Mouse (Mus musculus) limb, embryonic 13.5 days (tissue): ENCODE results near the gene 1700029I15Rik. TPM values are rescaled to one million over a fixed set of nuclear protein-coding genes. Genes with fewer than 3 reads are reported as not detected.

Experiments used
- ATAC-seq: fragments of 200-750 bp; cut with Nextera tagmentation; 2 replicates; pipeline ENCODE4 v1.8.0; 2017; ENCODE audit warnings: low read depth, moderate number of reproducible peaks, moderate TSS enrichment; ENCODE audit not compliant: low FRiP score
- H3K27ac ChIP-seq: fragments of 300-500 bp; sonication (generic); 2 replicates; pipeline ENCODE4 v1.5.1; 2015; ENCODE audit warnings: inconsistent platforms, mild to moderate bottlenecking, moderate library complexity
- H3K27me3 ChIP-seq: fragments of 300-500 bp; sonication (generic); 2 replicates; pipeline ENCODE4 v1.6.1; 2015; ENCODE audit warnings: mild to moderate bottlenecking, inconsistent platforms
- H3K36me3 ChIP-seq: fragments of 300-500 bp; sonication (generic); 2 replicates; pipeline ENCODE4 v1.6.1; 2015; ENCODE audit warnings: inconsistent platforms, mild to moderate bottlenecking, moderate library complexity
- H3K4me1 ChIP-seq: fragments of 300-500 bp; sonication (generic); 2 replicates; pipeline ENCODE4 v1.6.1; 2015; ENCODE audit warnings: inconsistent platforms
- H3K4me2 ChIP-seq: fragments of 300-500 bp; sonication (generic); replicated peaks from 2 replicates; pipeline ENCODE4 v1.6.1; 2015; ENCODE audit warnings: inconsistent platforms, mild to moderate bottlenecking, moderate library complexity
- H3K4me3 ChIP-seq: fragments of 300-500 bp; sonication (generic); 2 replicates; pipeline ENCODE4 v1.5.1; 2015; ENCODE audit warnings: moderate library complexity, mild to moderate bottlenecking, inconsistent platforms
- H3K9ac ChIP-seq: fragments of 300-500 bp; sonication (generic); 2 replicates; pipeline ENCODE4 v1.6.1; 2015; ENCODE audit warnings: mild to moderate bottlenecking, inconsistent platforms
- H3K9me3 ChIP-seq: fragments of 300-500 bp; sonication (generic); 2 replicates; pipeline ENCODE4 v1.6.1; 2016; ENCODE audit warnings: inconsistent platforms
- WGBS: fragments of 180-500 bp; shearing (Covaris S2); methylation state at CpG from one replicate; pipeline ENCODE4 v1.1.7; 2015; 5-methylcytosine and 5-hydroxymethylcytosine counted together
- polyA plus RNA-seq: library from polyadenylated mRNA; unstranded; fragments of >200 nt; fragmentation: Nextera tagmentation; extraction: Ambion mirVana; gene quantifications from 2 replicates; pipeline ENCODE4 v1.2.1, GENCODE M21; 2015

Gene 1700029I15Rik
- polyA plus RNA-seq, 1 experiment from 2014 or later = 4.8 TPM

GRCm38 (mm10) chr2:92424462-92425308 is 42.3 kb downstream of the 1700029I15Rik start:
- peak overlapping the region; percentile 37 for H3K4me2 ChIP-seq
- H3K9ac ChIP-seq = no peak overlapping the region; the same call in 1 of the 2 replicates
- H3K27me3 ChIP-seq = no peaks in the 10 kb centered on the region
- ATAC-seq = peak; percentile 83
- H3K27ac ChIP-seq = peak overlapping the region; percentile 89
- WGBS = 78% methylated on average over 9 of the region's 9 CpGs
- peaks cover 54% of the 10 kb centered on the region for H3K4me1 ChIP-seq
- H3K4me3 ChIP-seq = peak overlapping the region; percentile 3; the same call in 1 of the 2 replicates
- H3K9me3 ChIP-seq = no peaks in the 10 kb centered on the region
- peaks cover 61% of the 10 kb centered on the region for H3K36me3 ChIP-seq

GRCm38 (mm10) chr2:92425366-92425765 is 43.0 kb downstream of the 1700029I15Rik start:
- Histone ChIP-seq H3K4me2 (peak overlapping the region; percentile 37; the same call in 1 of the 2 replicates), H3K27me3 (no peaks in the 10 kb centered on the region), H3K27ac (peak overlapping the region; percentile 89), H3K4me1 (peaks cover 58% of the 10 kb centered on the region), H3K4me3 (no peak overlapping the region), H3K9me3 (no peaks in the 10 kb centered on the region), H3K9ac (no peak overlapping the region), H3K36me3 (peaks cover 54% of the 10 kb centered on the region)
- ATAC-seq = no peak
- WGBS = 86% methylated on average over 4 of the region's 4 CpGs

- peak overlapping the region; percentile 89 for H3K27ac ChIP-seq
- no peaks in the 10 kb centered on the region for H3K27me3 ChIP-seq
- H3K36me3 ChIP-seq = peaks cover 43% of the 10 kb centered on the region
- H3K4me2 ChIP-seq = peak overlapping the region; percentile 27; the same call in 1 of the 2 replicates
- WGBS = 63% methylated on average over 3 of the region's 3 CpGs
- no peak overlapping the region for H3K4me3 ChIP-seq
- no peak overlapping the region for H3K9ac ChIP-seq
- no peak for ATAC-seq
- peaks cover 69% of the 10 kb centered on the region for H3K4me1 ChIP-seq
- no peaks in the 10 kb centered on the region for H3K9me3 ChIP-seq
Measured at GRCm38 (mm10) chr2:92426426-92426825, 44.1 kb downstream of the 1700029I15Rik start.

DNA sequence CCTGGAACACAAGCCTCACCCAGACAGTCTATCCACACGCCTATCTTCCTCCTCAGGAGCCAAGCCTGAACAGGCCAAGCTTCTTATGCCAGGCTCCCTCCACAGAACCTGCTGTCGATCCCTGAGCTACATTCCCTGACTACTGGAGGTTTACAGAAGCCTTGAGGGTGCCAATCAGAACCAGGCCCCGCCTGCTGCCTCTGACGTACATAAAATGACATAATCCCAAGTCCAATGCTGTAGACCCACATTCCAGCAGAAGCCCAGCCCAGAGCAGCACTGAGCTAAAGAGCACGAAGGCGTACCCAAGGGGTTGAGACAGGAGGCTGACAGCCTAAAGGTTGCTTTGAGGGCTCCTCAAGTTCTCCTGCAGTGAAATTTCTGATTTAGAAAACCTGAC is 45.5 kb downstream of the 1700029I15Rik start:
- H3K9ac ChIP-seq = 0 out of 2 replicates have a peak overlapping the region, but pooled peaks have one; percentile 25
- peak overlapping the region; percentile 89; the same call in 1 of the 2 replicates for H3K27ac ChIP-seq
- H3K36me3 ChIP-seq = peaks cover 29% of the 10 kb centered on the region
- H3K4me1 ChIP-seq = peaks cover 83% of the 10 kb centered on the region
- H3K4me2 ChIP-seq = peak overlapping the region; percentile 21; the same call in 1 of the 2 replicates
- no peaks in the 10 kb centered on the region for H3K9me3 ChIP-seq
- no peak overlapping the region for H3K4me3 ChIP-seq
- H3K27me3 ChIP-seq = no peaks in the 10 kb centered on the region
- 40% methylated on average over 6 of the region's 6 CpGs for WGBS
- peak; percentile 45 for ATAC-seq

DNA sequence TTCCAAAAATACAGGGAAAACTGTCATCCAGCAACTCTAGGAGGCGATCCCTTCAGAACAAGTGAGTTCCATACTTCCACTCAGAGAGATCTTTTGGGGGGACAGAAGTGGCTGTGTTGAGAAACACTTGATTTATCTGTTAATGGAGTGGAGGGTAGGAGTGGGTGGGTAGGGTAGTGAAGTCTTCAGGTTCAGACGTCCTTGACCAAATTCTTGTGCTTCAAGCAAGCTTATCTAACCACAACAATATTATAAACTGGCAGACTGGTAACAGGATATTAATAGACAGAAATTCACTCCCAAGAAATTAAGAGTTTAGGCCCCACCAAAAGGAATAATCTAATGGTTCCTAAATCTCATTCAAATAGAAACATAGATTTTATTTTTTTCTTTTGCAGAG is 47.8 kb downstream of the 1700029I15Rik start:
- Histone ChIP-seq H3K4me3 (no peak overlapping the region), H3K9ac (no peak overlapping the region), H3K27me3 (peaks cover 2% of the 10 kb centered on the region; the same call in 1 of the 2 replicates), H3K4me1 (peaks cover 84% of the 10 kb centered on the region), H3K27ac (no peak overlapping the region), H3K4me2 (no peak overlapping the region), H3K9me3 (no peaks in the 10 kb centered on the region), H3K36me3 (peaks cover 11% of the 10 kb centered on the region; the same call in 1 of the 2 replicates)
- 82% methylated on average over 2 of the region's 2 CpGs for WGBS
- no peak for ATAC-seq

- peaks cover 76% of the 10 kb centered on the region for H3K4me1 ChIP-seq
- H3K4me2 ChIP-seq = peak overlapping the region; percentile 83
- peak overlapping the region; percentile 60 for H3K9ac ChIP-seq
- peaks cover 7% of the 10 kb centered on the region; the same call in 1 of the 2 replicates for H3K27me3 ChIP-seq
- H3K9me3 ChIP-seq = no peaks in the 10 kb centered on the region
- no peak for ATAC-seq
- peaks cover 2% of the 10 kb centered on the region; the same call in 1 of the 2 replicates for H3K36me3 ChIP-seq
- peak overlapping the region; percentile 94 for H3K4me3 ChIP-seq
- H3K27ac ChIP-seq = peak overlapping the region; percentile 44; the same call in 1 of the 2 replicates
- 73% methylated on average over 21 of the region's 21 CpGs for WGBS
Measured at GRCm38 (mm10) chr2:92430723-92431541, 48.6 kb downstream of the 1700029I15Rik start.

DNA sequence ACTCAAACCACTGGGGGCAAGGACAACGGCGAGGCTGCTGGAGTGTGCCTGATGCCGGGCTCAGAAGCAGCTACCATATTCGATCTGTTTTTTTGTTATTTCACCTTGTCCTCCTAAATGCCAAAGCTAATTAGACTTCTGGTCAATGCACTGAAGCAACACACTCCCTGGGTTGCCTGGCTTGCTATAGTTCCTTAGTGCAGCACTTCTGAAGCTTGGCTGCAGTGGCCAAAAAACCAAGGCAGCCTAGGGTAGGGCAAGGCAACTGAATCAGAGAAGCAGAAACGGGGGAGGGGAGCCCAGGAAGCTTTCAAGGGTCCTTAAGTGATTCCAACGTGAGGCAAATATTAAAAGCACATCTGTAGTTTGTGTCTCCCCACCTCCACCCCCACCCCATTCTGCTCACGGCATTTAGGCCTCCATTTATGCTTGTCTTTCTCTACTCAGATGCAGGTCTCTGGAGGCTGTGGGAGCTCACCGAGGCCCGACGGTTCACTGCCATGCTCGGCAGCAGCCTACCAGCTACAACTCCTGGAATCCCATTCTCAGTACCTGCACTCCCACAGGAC is 49.4 kb downstream of the 1700029I15Rik start:
- Histone ChIP-seq H3K4me2 (peak overlapping the region; percentile 83), H3K9me3 (no peaks in the 10 kb centered on the region), H3K4me1 (peaks cover 68% of the 10 kb centered on the region), H3K27me3 (peaks cover 7% of the 10 kb centered on the region; the same call in 1 of the 2 replicates), H3K27ac (peak overlapping the region; percentile 22; the same call in 1 of the 2 replicates), H3K9ac (peak overlapping the region; percentile 60), H3K4me3 (peak overlapping the region; percentile 94), H3K36me3 (no peaks in the 10 kb centered on the region)
- ATAC-seq = no peak
- 44% methylated on average over 11 of the region's 11 CpGs for WGBS

- H3K27ac ChIP-seq = no peak overlapping the region
- H3K9me3 ChIP-seq = no peaks in the 10 kb centered on the region
- no peaks in the 10 kb centered on the region for H3K36me3 ChIP-seq
- H3K4me1 ChIP-seq = peaks cover 59% of the 10 kb centered on the region
- 56% methylated on average over 17 of the region's 17 CpGs for WGBS
- peak overlapping the region; percentile 89 for H3K9ac ChIP-seq
- ATAC-seq = no peak
- H3K4me2 ChIP-seq = peak overlapping the region; percentile 83
- peaks cover 7% of the 10 kb centered on the region; the same call in 1 of the 2 replicates for H3K27me3 ChIP-seq
- H3K4me3 ChIP-seq = peak overlapping the region; percentile 94
Measured at GRCm38 (mm10) chr2:92432299-92433295, 50.3 kb downstream of the 1700029I15Rik start.

- H3K4me1 ChIP-seq = peaks cover 50% of the 10 kb centered on the region
- H3K36me3 ChIP-seq = no peaks in the 10 kb centered on the region
- H3K27ac ChIP-seq = peak within 1 kb of the TSS; percentile 33; the same call in 1 of the 2 replicates
- ATAC-seq = peak; percentile 99
- no peaks in the 10 kb centered on the region for H3K9me3 ChIP-seq
- H3K9ac ChIP-seq = peak within 1 kb of the TSS; percentile 89
- peaks cover 7% of the 10 kb centered on the region; the same call in 1 of the 2 replicates for H3K27me3 ChIP-seq
- WGBS = under 1% methylated on average over 75 of the region's 76 CpGs
- peak within 1 kb of the TSS; percentile 94 for H3K4me3 ChIP-seq
- peak within 1 kb of the TSS; percentile 83 for H3K4me2 ChIP-seq
Measured at GRCm38 (mm10) chr2:92433578-92434374, 51.4 kb downstream of the 1700029I15Rik start, which contains the start of gene Cry2. Gene Cry2, minus strand, starts transcription at chr2:92434043.

- WGBS = 10% methylated on average over 12 of the region's 12 CpGs
- H3K4me2 ChIP-seq = peak overlapping the region; percentile 83
Measured at GRCm38 (mm10) chr2:92434375-92434745, 52.0 kb downstream of the 1700029I15Rik start.

More at GRCm38 (mm10) chr2:92434375-92434745, 52.0 kb downstream of the 1700029I15Rik start:
- Histone ChIP-seq H3K27ac (no peak overlapping the region), H3K9me3 (no peaks in the 10 kb centered on the region), H3K27me3 (peaks cover 7% of the 10 kb centered on the region; the same call in 1 of the 2 replicates), H3K4me3 (peak overlapping the region; percentile 94), H3K36me3 (no peaks in the 10 kb centered on the region), H3K4me1 (peaks cover 45% of the 10 kb centered on the region), H3K9ac (peak overlapping the region; percentile 43)
- ATAC-seq = no peak
